Mouse (Mus musculus) kidney, postnatal 0 days (tissue): ENCODE results near the gene Gm26661. TPM values are rescaled to one million over a fixed set of nuclear protein-coding genes. Genes with fewer than 3 reads are reported as not detected.

ENCODE experiments used
- ATAC-seq: fragments of 200-750 bp; cut with Nextera tagmentation; replicated peaks from 2 replicates; pipeline ENCODE4 v1.8.0; 2017; ENCODE audit warnings: low read depth, moderate number of reproducible peaks, moderate TSS enrichment, moderate library complexity; ENCODE audit not compliant: low FRiP score
- DNase-seq: peaks from one replicate; pipeline ENCODE4 v3.0.0-alpha.2; 2016; ENCODE audit warnings: low spot score
- H3K27ac ChIP-seq: fragments of 300-500 bp; sonication (generic); 2 replicates; pipeline ENCODE4 v1.5.1; 2014; ENCODE audit warnings: mild to moderate bottlenecking
- H3K27me3 ChIP-seq: fragments of 300-500 bp; sonication (generic); 2 replicates; pipeline ENCODE4 v1.6.1; 2014; ENCODE audit warnings: low read length, mixed read lengths; ENCODE audit not compliant: insufficient read depth
- H3K36me3 ChIP-seq: fragments of 300-500 bp; sonication (generic); 2 replicates; pipeline ENCODE4 v1.6.1; 2014; ENCODE audit warnings: low read length, mixed read lengths; ENCODE audit not compliant: insufficient read depth
- H3K4me1 ChIP-seq: fragments of 300-500 bp; sonication (generic); replicated peaks from 2 replicates; pipeline ENCODE4 v1.6.1; 2014; ENCODE audit warnings: antibody characterized with exemption, low read length, mixed read lengths; ENCODE audit not compliant: insufficient read depth
- H3K4me2 ChIP-seq: fragments of 300-500 bp; sonication (generic); 2 replicates; pipeline ENCODE4 v1.6.1; 2014; ENCODE audit warnings: mild to moderate bottlenecking, low read length, moderate library complexity, mixed read lengths
- H3K4me3 ChIP-seq: fragments of 300-500 bp; sonication (generic); replicated peaks from 2 replicates; pipeline ENCODE4 v1.5.1; 2014; ENCODE audit warnings: low read depth, low read length
- H3K9ac ChIP-seq: fragments of 300-500 bp; sonication (generic); 2 replicates; pipeline ENCODE4 v1.6.1; 2014; ENCODE audit warnings: low read depth, low read length
- H3K9me3 ChIP-seq: fragments of 300-500 bp; sonication (generic); replicated peaks from 2 replicates; pipeline ENCODE4 v1.6.1; 2016; ENCODE audit warnings: low read length, inconsistent platforms, mixed read lengths
- CTCF ChIP-seq: IDR thresholded peaks from 2 replicates; pipeline ENCODE4 v1.5.1; 2016; ENCODE audit warnings: antibody characterized with exemption, low read depth, mild to moderate bottlenecking, moderate library complexity
- WGBS: fragments of 180-500 bp; shearing (Covaris S2); extraction: QIAGEN DNeasy Blood & Tissue Kit; methylation state at CpG from one replicate; pipeline ENCODE4 v1.1.7; 2014; 5-methylcytosine and 5-hydroxymethylcytosine counted together
- polyA plus RNA-seq: library from polyadenylated mRNA; unstranded; fragments of >200 nt; fragmentation: Nextera tagmentation; extraction: Ambion mirVana; gene quantifications from 2 replicates; pipeline ENCODE4 v1.2.1, GENCODE M21; 2015

Gene Gm26661
- polyA plus RNA-seq, 1 experiment from 2014 or later, result not detected

GRCm38 (mm10) chr14:7829181-7829580 lies 37.8 kb downstream of the Gm26661 start:
- Histone ChIP-seq H3K4me2 (no peak overlapping the region), H3K4me1 (peaks cover 25% of the 10 kb centered on the region), H3K36me3 (no peaks in the 10 kb centered on the region), H3K9me3 (no peaks in the 10 kb centered on the region), H3K9ac (no peak overlapping the region), H3K4me3 (no peak overlapping the region), H3K27me3 (no peaks in the 10 kb centered on the region), H3K27ac (peak overlapping the region; percentile 51)
- DNase-seq, result no peak
- 0 out of 2 replicates have a peak, but pooled peaks have one; percentile 44 for ATAC-seq
- WGBS, result 54% methylated on average over 2 of the region's 2 CpGs
- no peak for TF ChIP-seq CTCF

DNA sequence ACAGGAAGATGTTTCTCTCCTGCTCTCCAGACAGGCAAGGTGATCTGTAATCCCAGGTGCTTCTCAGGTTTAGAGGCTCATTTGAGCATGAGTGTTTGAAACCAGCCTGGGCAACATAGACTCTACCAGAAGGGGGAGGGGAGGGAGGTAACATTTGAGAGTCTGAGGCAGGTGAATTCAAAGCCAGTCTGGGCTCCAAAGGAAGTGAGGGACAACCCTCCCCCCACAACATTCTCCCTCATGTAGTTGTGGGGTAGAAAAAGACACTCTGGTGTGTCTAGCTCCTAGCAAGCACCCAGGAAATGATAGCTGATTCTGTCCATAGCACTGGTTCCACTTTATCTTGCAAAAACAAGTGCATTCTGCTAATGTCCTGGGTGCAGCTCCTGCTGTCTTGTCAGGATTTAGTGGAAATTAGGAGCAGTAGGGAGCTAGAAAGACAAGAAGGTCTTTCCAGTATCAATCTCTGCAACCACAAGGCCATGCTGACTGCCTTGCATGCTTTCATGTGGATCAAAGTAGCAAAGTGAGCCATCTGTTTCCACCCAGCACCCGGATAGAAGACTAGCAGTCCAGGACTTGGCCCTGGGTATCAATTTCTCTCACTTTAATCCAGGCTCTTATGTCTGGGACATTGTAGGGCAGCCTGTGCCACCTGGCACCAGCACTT lies 40.5 kb downstream of the Gm26661 start:
- TF ChIP-seq CTCF, result no peak
- Histone ChIP-seq H3K9ac (no peak overlapping the region), H3K9me3 (no peaks in the 10 kb centered on the region), H3K4me1 (peaks cover under 1% of the 10 kb centered on the region), H3K36me3 (no peaks in the 10 kb centered on the region), H3K4me2 (no peak overlapping the region), H3K4me3 (no peak overlapping the region), H3K27me3 (no peaks in the 10 kb centered on the region), H3K27ac (no peak overlapping the region)
- 19% methylated on average over 1 of the region's 1 CpGs for WGBS
- ATAC-seq (no peak), DNase-seq (no peak)

GRCm38 (mm10) chr14:7832440-7832783 lies 41.0 kb downstream of the Gm26661 start:
- no peaks in the 10 kb centered on the region for H3K9me3 ChIP-seq
- ATAC-seq, result no peak

GRCm38 (mm10) chr14:7833458-7833857 lies 42.1 kb downstream of the Gm26661 start:
- no peak overlapping the region for H3K27ac ChIP-seq
- no peaks in the 10 kb centered on the region for H3K36me3 ChIP-seq
- WGBS, result 59% methylated on average over 4 of the region's 4 CpGs
- DNase-seq (no peak), ATAC-seq (no peak)
- no peak overlapping the region for H3K4me2 ChIP-seq
- no peak for TF ChIP-seq CTCF
- no peaks in the 10 kb centered on the region for H3K27me3 ChIP-seq
- no peaks in the 10 kb centered on the region; the same call in 1 of the 2 replicates for H3K4me1 ChIP-seq
- no peak overlapping the region for H3K4me3 ChIP-seq
- no peaks in the 10 kb centered on the region for H3K9me3 ChIP-seq
- no peak overlapping the region for H3K9ac ChIP-seq

More at GRCm38 (mm10) chr14:7832440-7832783, 41.0 kb downstream of the Gm26661 start:
- Histone ChIP-seq H3K9ac (no peak overlapping the region), H3K4me2 (no peak overlapping the region), H3K27ac (no peak overlapping the region), H3K4me3 (no peak overlapping the region), H3K27me3 (no peaks in the 10 kb centered on the region), H3K4me1 (no peaks in the 10 kb centered on the region; the same call in 1 of the 2 replicates), H3K36me3 (no peaks in the 10 kb centered on the region)
- 91% methylated on average over 5 of the region's 5 CpGs for WGBS
- no peak for TF ChIP-seq CTCF
- DNase-seq, result no peak

GRCm38 (mm10) chr14:7838564-7839089 lies 47.2 kb downstream of the Gm26661 start:
- peaks cover 19% of the 10 kb centered on the region for H3K4me1 ChIP-seq
- no peaks in the 10 kb centered on the region for H3K36me3 ChIP-seq
- no peaks in the 10 kb centered on the region for H3K27me3 ChIP-seq
- no peak overlapping the region for H3K4me3 ChIP-seq
- H3K27ac ChIP-seq, result no peak overlapping the region
- TF ChIP-seq CTCF, result no peak
- ATAC-seq, result no peak
- no peak overlapping the region for H3K9ac ChIP-seq
- DNase-seq, result no peak
- no peaks in the 10 kb centered on the region for H3K9me3 ChIP-seq
- H3K4me2 ChIP-seq, result no peak overlapping the region
- 79% methylated on average over 5 of the region's 5 CpGs for WGBS

GRCm38 (mm10) chr14:7839950-7840514 lies 48.6 kb downstream of the Gm26661 start:
- ATAC-seq (no peak), DNase-seq (no peak)
- no peaks in the 10 kb centered on the region for H3K36me3 ChIP-seq
- H3K9me3 ChIP-seq, result no peaks in the 10 kb centered on the region
- 42% methylated on average over 8 of the region's 8 CpGs for WGBS
- H3K4me1 ChIP-seq, result peaks cover 27% of the 10 kb centered on the region
- H3K4me3 ChIP-seq, result no peak overlapping the region
- TF ChIP-seq CTCF, result no peak
- H3K4me2 ChIP-seq, result no peak overlapping the region
- no peaks in the 10 kb centered on the region for H3K27me3 ChIP-seq
- H3K27ac ChIP-seq, result 0 out of 2 replicates have a peak overlapping the region, but pooled peaks have one; percentile 19
- no peak overlapping the region for H3K9ac ChIP-seq

Other genes with a start within 250 kb of the Gm26661 start
- 0.22 and 0.38 TPM in 2 replicates for gene Gm3558, start 223.0 kb upstream of the Gm26661 start, polyA plus RNA-seq
- not detected in 2 replicates for gene Gm10338, start 196.0 kb upstream of the Gm26661 start, polyA plus RNA-seq
- not detected in 2 replicates for gene Gm10128, start 147.6 kb upstream of the Gm26661 start, polyA plus RNA-seq
- gene Flnb, start 26.4 kb downstream of the Gm26661 start, polyA plus RNA-seq, result 10.7 and 12.7 TPM in 2 replicates
- gene Gm45521, start 165.7 kb downstream of the Gm26661 start, polyA plus RNA-seq, result not detected in 2 replicates
- gene Dnase1l3, start 203.0 kb downstream of the Gm26661 start, polyA plus RNA-seq, result 0.25 and 0.26 TPM in 2 replicates
- gene Abhd6, start 211.3 kb downstream of the Gm26661 start, polyA plus RNA-seq, result 41.6 and 42.9 TPM in 2 replicates